Mouse (Mus musculus) cerebellum, adult 8-10 months (tissue): Measurements from ENCODE around the gene Tmem208.
A peak's percentile ranks its signal among the peaks of the same experiment; 100 is the strongest.

Experiments used
- DNase-seq: peaks from one replicate; pipeline ENCODE4 v3.0.0; 2022

Tmem208 gene

DNA sequence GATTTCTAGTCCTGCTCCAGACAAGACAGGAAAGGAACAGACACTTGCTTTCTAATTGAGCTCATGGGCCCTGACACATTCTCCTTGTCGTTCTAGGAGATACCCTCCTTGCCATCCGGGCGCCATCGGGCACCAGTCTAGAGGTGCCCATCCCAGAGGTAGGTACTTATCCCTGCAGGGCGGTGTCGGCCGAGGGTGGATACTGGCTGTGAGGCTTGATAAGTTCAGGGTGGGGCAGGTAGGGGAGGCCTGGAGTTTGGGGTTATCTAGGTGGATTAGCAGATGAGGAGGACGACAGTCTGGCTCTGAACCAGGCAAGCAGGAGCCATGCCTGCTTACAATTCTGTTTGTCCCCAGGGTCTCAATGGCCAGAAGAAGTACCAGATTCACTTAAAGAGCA, 26.2 kb upstream of the Tmem208 start:
- DNase-seq = no peak

DNA sequence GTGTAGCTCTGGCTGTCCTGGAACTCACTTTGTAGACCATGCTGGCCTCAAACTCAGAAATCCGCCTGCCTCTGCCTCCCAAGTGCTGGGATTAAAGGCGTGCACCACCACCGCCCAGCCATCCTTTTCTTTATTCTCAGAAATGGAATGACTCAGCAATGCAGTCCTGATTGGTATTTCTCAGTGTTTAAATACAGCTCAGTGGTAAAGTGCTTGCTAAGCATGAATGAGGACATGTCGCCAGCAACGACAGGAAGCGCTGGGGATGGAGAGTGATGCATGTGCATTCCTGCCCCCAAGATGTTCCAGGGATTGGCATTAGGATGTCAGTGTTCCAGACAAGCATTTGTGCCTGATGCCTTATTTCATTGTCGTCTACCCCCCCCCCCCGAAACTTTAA, 22.8 kb upstream of the Tmem208 start:
- DNase-seq = no peak

DNA sequence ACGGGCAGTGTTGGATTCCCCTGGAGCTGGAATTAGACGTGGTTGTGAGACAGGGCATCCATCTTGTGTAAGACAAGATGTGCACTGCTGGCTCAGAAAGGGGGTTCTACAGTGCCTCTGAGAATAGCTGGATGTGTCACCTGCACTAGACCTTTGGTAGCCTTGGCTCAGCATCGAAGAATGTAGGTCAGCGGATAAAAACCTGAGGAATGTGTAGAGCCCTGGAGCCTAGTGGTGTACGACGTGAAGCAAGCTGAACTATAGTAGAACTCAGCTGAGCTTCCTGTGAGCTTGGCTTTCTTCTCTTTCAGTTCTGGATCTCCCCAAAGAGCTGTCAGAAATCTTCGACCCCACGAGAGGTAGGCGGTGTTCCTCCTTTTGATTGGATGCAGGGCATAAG, 22.3 kb upstream of the Tmem208 start:
- DNase-seq = no peak

DNA sequence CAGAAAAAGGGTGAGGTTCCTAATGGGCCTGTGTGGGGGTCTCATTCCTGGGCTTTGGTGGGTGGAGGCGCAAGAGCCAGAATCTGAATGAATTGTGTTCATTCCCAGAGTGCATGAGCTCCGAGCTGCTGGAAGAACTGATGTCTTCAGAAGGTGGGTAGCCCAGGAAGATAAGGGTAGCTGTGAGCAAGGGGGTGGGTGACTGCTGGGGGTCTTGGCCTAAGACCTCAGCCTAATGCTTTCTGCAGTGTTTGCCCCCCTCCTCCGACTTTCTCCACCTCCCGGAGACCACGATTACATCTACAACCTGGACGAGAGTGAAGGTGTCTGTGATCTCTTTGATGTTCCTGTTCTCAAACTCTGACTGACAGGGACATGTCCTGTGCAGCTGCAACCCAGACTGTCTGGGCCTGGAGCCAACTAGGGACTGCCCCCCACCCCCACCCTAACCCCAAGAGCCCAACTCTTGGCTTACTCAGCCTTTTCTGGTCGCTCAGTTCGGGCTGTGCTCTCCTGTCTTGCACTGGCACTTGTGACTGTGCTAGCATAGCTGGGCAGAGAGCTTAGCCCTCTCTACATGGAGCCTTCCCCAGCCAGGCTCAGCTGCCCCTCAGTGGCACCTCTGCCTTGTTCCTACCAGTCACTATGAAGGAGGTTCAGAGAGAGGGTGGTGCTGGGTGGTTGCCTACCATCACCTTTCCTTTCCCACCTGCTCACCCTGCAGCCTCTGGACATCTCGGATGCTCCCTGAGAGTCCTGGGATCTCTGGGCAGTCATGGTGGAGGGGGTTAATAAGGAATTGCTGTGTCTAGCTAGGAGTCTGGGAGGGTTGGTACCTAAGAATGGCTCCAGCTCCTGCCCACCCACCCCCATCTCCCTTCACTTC, 21.6 kb upstream of the Tmem208 start:
- no peak for DNase-seq

DNA sequence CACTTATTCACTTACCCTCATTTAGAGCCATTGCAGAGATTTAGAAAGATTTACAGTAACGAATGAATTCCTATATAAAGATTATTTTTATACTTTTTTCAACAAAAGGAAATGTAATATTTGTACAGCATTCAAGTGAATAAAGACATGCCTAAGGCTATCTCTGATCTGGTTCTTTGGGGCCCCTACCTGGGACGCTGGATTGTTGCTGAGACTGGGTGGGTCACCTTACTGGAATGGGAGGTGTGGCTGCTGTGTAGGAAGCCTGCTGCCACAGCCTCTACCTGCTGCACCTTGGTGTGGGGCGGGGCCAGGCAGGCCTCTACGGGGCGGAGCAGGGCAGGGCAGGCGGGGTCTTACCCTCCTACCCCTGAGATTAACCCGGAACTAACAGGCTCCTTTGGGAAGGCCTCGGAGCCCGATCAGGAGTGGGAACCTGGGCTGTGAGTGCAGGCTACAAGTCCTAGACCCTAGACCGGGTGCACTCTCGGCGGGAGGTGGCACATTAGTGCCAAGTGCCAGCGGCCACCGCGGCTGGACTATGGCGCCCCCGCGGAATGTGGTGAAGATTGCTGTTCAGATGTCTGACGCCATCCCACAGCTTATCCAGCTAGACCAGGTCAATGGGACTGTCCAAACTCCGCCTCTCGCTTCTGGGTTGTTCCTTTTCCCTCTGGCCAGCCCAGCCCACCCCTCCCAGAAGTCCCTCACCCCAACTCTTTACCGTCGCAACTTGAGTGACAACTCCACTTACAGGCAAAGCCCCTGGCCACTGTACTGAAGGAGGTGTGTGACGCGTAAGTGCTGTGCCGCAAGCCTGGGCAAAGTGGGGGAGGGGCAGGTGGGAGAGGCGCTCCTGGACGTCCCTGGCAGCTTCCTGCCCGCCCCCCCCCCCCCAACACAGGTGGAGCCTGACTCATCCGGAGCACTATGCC, 20.7 kb upstream of the Tmem208 start, which contains the start of gene Elmo3:
Elmo3 (plus strand) TSS at position 391 of the 935 bp plus-strand sequence.
- DNase-seq = peak; percentile 78

DNA sequence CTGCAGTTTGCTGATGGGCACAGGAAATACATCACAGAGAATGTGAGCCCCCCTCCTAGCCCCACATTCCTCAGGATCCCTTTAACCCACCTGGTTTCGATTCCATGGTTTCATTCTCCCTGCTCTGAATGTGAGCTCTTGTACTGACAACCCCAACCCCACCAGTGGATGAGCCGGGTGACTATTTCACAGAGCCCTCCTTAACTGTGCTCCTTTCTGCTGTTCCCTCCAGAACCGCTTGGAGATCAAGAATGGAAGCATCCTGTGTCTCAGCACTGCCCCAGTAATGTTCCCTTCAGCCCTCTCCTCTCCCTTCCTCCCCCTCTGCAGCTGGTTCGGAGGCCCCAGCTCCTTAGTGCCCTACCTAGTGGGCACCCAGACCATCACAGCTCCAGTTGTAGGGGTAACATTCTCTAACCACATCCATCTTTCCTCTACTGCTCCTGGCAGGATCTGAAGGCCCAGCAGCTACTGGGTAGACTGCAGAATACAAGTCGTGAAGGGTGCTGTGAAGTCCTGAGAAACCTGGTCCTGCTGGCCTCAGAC, 19.9 kb upstream of the Tmem208 start:
- peak; percentile 49 for DNase-seq

DNA sequence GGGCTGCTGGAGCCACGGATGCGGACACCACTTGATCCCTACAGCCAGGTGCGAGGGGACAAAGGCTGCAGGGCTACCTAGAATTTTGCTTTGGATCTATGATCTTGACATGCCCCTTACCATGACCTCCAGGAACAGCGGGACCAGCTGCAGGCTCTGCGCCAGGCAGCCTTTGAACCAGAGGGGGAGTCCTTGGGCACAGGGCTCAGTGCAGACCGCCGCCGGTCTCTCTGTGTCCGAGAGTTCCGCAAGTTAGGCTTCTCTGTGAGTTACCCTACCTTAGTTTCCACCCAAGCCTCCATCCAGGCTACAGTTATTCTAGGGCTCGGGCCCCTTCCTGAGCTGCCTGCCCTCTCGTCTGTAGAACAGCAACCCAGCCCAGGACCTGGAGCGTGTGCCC, 18.5 kb upstream of the Tmem208 start:
- peak; percentile 31 for DNase-seq

DNA sequence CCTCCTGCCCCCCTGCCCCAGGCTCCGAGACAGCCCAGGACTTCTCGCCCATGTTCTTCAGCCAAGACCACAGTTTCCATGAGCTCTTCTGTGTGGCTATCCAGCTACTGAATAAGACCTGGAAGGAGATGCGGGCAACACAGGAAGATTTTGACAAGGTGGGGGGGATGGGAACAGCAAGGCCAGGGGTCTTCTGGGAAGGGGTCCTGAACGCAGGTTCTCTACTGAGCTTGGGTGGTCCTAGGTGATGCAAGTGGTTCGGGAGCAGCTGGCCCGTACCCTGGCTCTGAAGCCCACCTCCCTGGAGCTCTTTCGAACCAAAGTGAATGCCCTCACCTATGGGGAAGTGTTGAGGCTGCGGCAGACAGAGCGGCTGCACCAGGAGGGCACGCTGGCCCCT, 17.7 kb upstream of the Tmem208 start:
- peak; percentile 36 for DNase-seq

DNA sequence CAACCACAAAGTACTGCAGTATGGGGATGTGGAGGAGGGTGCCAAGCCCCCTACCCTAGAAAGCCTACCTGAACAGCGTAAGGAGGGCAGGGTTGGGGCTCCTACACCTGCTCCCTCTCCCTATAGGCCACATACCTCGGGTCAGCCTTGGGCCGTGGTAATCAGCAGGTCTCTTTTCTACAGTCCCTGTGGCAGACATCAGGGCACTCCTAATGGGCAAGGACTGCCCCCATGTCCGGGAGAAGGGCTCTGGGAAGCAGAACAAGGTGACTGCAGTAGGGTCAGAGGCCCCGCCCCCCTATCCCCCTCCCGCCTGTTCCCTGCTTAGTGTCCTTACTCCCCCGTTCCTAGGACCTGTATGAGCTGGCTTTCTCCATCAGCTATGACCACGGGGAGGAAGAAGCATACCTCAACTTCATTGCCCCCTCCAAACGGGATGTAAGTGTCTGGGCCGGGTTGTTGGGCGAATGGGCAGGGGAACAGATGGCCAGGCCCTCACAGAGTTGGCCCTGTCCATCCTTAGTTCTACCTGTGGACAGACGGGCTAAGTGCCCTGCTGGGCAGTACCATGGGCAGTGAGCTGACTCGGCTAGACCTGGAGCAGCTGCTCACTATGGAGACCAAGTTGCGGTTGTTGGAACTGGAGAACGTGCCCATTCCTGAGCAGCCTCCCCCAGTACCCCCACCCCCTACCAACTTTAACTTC, 16.9 kb upstream of the Tmem208 start:
- DNase-seq = peak; percentile 90

DNA sequence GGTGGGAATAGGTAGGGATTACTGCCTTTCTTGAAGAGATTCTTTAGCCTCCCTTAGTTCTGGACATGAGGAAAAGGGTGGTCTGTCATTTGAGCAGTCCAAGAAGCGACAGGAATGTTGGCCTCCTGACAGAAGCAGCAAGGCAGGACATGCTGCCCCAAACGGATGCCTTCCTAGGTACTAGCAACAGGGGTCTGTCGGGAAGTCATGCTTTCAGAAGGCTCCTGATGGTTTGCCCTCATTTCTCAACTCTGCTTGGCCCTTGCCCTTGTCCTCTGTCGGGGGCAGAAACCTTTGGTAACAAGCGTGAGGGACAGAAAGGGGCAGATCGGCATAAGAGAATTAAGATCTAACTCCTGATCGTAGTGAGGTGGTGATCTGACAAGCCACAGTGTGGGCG, 16.0 kb upstream of the Tmem208 start:
- peak; percentile 49 for DNase-seq

DNA sequence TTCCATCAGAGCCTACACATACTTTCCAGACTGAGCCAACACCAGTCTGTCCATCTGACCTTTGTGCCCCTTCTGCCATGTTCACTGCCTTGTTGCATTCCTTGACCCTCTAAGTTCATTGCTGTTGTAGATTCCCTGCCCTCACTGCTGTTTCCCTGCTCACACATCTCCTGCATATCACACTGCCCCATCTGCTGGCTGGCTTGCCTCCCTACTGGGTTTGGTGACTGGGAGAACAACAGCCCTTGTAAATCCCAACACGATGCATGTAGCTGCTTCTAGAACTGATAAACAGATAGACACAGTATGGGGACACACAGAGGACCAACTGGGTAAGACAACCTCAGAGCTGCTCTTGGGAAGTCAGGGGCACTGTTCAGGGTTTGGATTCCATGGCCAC, 14.4 kb upstream of the Tmem208 start:
- DNase-seq = no peak

DNA sequence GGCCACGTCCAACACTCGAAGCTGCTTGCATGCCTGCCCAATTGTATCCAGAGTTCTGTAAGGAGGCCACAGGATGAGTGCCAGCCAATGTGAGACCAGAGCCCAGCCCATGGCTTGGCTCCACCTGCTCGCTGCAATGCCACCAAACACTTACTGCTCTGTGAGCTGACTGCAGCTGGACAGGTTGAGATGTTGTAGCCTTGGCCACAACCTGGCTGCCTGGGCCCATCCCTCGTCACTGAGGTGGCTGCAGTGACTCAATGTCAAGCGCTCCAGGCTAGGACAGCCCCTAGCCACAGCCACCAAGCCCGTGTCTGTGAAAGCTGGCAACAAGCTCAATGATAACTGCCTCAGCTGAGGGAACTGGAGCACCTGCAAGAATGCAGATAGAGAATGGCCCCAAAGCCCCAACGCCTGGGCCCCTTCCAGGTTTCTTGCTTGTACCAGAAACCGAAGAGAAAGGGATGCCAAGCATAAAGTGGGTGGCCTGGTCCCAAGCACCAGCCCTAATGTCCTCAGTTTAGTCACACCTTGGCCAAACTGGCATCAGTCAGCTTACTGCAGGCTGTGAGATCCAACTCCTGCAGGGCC, 13.2 kb upstream of the Tmem208 start:
- DNase-seq = peak; percentile 39

DNA sequence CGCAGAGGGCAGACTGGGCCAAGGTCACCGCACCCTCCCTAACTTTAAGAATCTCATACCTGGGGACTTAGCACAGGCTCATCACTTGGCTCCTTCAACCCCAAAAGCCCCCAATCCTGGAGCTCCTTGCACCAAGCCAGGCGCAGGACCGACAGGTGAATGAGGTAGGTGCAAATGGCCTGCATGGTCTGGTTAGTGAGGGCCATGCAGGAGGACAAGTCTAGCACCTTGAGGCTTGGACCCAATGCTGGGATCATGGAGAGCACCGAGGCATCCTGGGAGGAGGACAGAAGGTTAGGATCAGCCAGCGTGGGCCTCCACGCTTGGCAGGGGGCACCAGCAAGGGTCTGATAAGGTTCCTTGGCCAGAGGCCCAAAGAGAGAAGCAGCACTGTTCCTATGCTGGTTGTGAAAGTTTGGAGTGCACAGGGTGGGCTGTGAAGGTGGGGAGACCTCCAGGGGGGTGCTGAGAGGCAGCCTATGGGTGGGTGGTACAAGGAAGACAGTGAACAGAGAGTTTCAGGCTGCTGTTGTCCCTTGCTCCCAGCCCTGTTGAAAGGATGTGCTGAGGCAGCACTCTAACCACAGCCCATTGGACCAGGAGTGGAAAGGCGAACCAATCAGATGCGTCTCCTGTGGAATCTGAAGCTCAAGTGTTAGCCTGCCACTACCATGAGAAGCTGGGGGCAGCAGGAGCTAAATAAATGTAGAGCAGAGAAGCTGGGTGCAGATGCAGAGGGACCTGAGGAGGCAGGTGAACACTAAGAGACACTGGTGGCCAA, 12.3 kb upstream of the Tmem208 start:
- DNase-seq = no peak

DNA sequence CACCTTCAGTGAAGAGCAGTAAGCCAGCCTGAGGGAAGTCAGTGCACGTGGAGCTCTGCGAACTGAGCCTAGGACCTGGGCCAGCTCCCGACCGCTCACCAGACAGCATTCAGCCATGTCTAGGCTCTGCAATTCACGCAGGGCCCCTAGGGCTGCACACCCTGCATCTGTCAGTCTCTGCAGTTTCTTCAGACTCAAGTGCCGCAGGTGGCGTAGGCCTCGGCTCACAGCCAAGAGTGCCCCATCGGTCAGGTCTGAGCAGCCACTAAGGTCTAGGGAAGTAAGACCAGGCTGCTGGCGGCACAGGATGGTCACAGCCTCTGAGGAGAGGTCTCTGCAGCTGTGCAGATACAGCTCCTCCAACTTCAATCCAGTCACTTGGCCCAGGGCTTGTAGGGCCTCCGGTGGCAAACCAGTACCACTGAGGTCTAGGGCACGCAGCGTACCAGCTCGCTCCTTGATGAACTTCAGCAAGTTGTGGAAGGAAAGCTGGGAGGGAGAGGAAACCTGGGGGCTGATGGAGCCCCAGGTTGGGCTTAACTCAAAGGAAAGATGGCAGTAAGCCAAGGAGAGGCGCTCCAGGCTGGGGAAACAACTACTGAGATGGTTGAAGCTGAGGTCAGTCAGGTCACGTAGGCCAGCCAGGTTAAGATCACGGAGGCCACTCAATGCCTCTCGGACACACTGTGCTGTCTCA, 10.9 kb upstream of the Tmem208 start:
- DNase-seq = peak; percentile 57

DNA sequence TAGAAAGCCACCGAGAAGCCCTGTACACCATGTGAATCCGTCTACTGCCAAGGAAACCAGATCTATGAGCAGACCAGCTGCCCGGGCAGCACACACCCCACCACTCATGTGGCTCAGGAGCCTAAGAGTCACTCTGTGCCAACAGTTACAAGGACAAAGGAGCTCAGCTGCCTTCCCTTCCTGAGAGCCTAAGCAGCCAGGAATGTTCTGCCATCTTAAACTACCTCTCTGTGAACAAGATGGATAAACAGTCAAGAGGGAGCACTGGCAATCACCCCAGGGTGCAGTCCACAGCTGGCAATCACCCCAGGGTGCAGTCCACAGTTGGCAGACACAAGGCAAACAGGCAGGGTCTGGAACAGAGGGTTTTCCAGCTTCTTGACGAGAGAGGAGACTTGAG, 8.2 kb upstream of the Tmem208 start:
- DNase-seq = no peak

DNA sequence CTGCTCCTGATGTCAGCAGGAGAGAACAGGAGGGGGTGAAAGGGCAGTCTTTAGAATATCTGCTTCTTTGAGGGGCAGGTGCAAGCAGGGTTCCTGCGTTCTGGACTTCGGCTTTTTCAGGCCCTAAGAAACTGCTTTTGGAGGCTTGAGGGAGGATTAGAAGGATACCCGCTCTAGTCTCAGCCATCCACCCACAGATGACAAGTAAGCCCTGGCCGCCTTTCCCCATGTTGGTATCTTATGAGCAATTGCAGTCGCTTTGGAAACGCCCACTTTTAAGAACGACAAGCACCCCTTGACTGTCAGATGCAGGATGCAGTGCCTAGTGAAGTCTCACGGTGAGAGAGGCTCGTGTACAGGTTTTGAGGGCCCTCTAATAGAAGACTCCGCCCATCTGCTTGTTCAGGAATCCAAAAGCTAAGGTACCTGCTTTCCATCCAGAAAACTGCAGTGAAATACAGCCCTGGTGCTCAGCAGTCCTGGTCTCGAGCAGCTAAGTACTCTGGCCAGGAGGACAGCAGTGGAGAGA, 7.4 kb upstream of the Tmem208 start:
- no peak for DNase-seq

DNA sequence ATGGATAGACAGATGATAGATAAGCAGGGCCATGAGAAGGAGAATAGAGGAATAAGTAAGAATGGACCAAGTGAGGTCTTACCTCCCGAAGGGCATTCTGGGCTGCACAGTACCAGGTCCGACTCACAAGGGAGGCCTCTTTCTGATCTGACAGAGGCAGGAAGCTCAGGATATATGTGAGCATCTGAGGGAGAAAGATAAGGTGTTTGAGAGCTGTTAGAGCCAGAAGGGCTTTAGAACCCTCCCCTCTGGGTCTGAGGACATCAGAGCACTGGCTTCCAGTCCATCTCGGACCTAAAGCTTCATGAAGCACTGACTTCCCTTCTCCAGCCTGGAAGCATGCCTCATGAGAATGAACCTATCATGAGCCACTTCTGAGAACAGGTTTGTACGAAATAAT, 3.0 kb upstream of the Tmem208 start:
- DNase-seq = no peak

DNA sequence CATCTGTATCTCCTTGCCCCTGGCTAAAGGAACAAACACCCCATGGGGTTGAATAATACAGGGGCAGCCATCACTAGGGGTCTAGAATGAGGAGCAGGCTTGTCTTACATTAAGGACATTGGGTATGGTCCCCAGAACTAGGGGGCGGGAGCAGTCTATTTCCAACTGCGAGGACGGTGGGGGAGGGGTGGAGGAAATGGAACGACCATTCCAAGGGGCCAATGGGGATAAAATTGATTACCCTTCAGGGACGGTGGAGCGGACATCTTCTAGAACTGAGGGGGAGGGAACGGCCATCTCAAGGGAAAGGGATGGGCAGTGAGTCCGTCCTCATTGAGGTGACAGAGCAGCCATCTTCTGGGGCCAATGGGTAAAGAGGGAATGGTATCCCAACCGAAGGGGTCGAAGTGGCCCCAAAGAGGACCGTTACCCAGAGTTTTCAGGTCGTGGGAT, 487 bp upstream of the Tmem208 start:
- DNase-seq = no peak

DNA sequence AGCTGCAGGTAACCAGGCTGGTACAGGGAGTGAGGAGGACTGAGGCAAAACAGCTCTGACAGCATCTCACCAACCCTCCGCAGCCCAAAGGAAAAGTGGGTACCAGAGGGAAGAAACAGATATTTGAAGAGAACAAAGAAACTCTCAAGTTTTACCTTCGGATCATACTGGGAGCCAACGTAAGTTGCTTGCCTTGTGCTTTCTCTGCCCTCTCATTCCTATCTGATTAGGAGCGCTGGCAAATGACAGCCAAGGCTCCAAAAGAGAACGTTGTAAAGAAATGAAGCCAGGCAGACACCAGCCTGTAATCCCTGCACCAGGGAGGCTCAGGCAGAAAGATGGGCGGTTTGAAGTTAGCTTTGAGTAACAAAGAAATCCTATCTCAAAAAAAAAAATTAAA, 814 bp downstream of the Tmem208 start:
- no peak for DNase-seq

DNA sequence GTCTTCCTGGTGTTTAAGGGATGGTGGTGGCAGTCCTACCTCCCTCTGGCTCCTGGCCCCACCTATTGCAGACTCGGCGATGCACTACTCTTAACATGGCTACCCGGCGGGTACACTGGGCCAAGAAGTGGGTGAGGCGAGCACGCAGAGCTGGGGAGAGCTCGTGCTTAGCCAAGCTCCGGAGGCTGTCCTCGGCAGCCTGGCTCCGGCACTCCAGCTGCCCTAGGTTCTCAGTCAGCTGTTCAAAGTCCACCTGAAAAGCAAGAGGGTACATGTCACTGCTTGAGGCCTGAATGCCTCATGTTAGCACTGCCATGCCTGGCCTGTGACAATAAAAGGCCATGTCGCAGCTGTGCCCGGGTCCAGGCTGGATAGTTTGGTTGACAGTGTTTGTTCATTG, 4.2 kb downstream of the Tmem208 start:
- no peak for DNase-seq

DNA sequence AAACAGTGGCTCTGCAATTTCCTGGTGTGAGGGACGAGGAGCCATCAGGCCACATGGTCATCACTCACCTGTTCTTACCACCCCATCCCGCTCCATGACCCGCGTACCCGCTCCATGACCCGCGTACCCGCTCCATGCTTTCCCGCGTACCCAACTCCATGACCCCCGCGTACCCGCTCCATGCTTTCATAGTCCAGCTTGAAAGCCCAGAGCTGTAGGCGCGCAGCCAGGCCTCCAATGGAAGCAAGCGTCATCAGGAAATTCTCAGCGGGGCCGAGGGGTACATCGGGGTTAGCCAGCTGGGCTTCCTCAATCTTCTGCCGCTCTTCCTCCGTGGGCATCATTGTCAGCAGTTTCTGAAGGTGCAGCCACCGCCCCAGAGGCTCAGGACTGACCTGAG, 5.3 kb downstream of the Tmem208 start:
- DNase-seq = no peak
